Mouse (Mus musculus) neutrophil, adult 65 days (primary cell): ENCODE data around the gene Mphosph6. TPM values are rescaled to one million over a fixed set of nuclear protein-coding genes. Genes with fewer than 3 reads are reported as not detected.

Source experiments
- total RNA-seq: library from RNA; stranded (reverse); gene quantifications from 2 replicates; pipeline ENCODE4 v1.2.4, GENCODE M21; 2023

The Mphosph6 gene
- total RNA-seq = 11.9 and 18.2 TPM in 2 replicates

GRCm38 (mm10) chr8:117801443-117802298 lies at the start of gene Mphosph6:
TSS of gene Mphosph6 (minus strand) at chr8:117801943.

Other genes with a start within 250 kb of the Mphosph6 start
- gene Sdr42e1, start 128.3 kb downstream of the Mphosph6 start, total RNA-seq = 0.73 and 0.79 TPM in 2 replicates
- 0.85 and 1.3 TPM in 2 replicates for gene Hsd17b2, start 100.0 kb downstream of the Mphosph6 start, total RNA-seq